Mouse (Mus musculus): ENCODE results near the gene Cdc42ep1.

DNA sequence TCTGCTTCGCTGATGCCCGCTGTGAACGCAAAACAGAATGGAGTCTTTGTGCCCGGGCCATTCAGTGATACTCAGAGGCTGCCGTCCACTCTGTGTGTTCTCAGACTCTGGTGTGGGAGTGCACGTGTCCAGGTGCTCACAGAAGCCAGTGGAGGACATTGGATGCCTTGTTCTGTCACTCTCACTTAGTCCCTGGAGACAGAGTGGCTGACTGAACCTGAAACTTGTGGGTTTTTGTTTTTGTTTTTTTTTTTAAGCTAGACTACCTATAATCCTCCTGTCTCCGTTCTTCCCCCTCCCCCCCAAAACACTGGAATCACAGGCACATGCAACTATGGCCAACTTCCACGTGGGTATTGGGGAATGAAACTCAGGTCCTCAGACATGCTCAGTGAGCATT lies 3.9 kb downstream of the Cdc42ep1 start:
- no peak for TF ChIP-seq CTCF (IDR thresholded peaks at IDR 0.05)
- TF ChIP-seq EP300 (IDR thresholded peaks at IDR 0.05; ENCODE audit: insufficient read depth, low read depth, low read length), result no peak
